Mouse (Mus musculus) ES-Bruce4 (cell line): ENCODE data around the gene Dnah8.

ENCODE experiments used
- CTCF ChIP-seq: IDR thresholded peaks from one replicate; pipeline ENCODE4 v1.8.1; 2011; ENCODE audit warnings: low read depth, low read length
- POLR2A ChIP-seq: IDR thresholded peaks from one replicate; pipeline ENCODE4 v1.8.1; 2011; ENCODE audit warnings: low read length; ENCODE audit not compliant: insufficient read depth

DNA sequence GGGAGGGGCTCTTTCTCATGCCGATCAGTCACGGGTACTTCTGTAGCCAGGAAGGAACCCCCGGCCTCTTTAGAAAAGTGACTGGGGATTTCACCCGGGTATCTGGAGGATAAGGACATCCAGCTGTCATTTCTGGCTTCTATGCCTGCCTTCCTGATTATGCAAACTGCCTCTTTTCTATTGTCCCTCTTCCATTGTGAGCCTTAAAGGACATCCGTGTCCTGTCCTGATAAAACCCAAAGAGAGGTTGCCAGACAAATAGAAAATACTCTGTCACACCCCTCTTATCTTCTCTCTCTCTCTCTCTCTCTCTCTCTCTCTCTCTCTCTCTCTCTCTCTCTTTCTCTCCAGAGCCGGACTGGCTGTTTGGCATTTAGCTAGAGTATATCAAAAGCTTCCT lies 258.1 kb downstream of the Dnah8 start:
- TF ChIP-seq CTCF = no peak
- no peak for TF ChIP-seq POLR2A
